Mouse (Mus musculus) heart, embryonic 14.5 days (tissue): Measurements from ENCODE around the gene Oca2. TPM values are rescaled to one million over a fixed set of nuclear protein-coding genes. Genes with fewer than 3 reads are reported as not detected.
A peak's percentile ranks its signal among the peaks of the same experiment; 100 is the strongest.

Source experiments
- ATAC-seq: fragments of 200-750 bp; cut with Nextera tagmentation; 2 replicates; pipeline ENCODE4 v1.8.0; 2017; ENCODE audit warnings: low read depth, moderate TSS enrichment; ENCODE audit not compliant: insufficient number of reproducible peaks, insufficient read depth, low FRiP score
- H3K27ac ChIP-seq, 2 experiments: fragments of 200-500 bp in 1 of 2; fragments of 300-500 bp in 1 of 2; sonication (generic) in 1 of 2; replicated peaks in 1 of 2; 2 replicates each; pipeline ENCODE4 v1.5.1; 2012 to 2014; ENCODE audit warnings: low read depth in 2 of 2, low read length in 2 of 2, control low read depth in 1 of 2, mild to moderate bottlenecking in 1 of 2, mixed read lengths in 1 of 2; ENCODE audit not compliant: control insufficient read depth in 1 of 2, insufficient read depth in 1 of 2
- H3K27me3 ChIP-seq: fragments of 300-500 bp; sonication (generic); 2 replicates; pipeline ENCODE4 v1.6.1; 2014; ENCODE audit warnings: mild to moderate bottlenecking, low read length, control low read depth; ENCODE audit not compliant: control insufficient read depth, insufficient read depth
- H3K36me3 ChIP-seq: fragments of 300-500 bp; sonication (generic); 2 replicates; pipeline ENCODE4 v1.6.1; 2014; ENCODE audit warnings: mild to moderate bottlenecking, control low read depth, low read length, mixed read lengths; ENCODE audit not compliant: control insufficient read depth, insufficient read depth
- H3K4me1 ChIP-seq, 2 experiments: fragments of 200-500 bp in 1 of 2; fragments of 300-500 bp in 1 of 2; sonication (generic) in 1 of 2; 2 replicates each; pipeline ENCODE4 v1.6.1; 2012 to 2014; ENCODE audit warnings: low read length in 2 of 2, control low read depth in 1 of 2, mixed read lengths in 1 of 2; ENCODE audit not compliant: control insufficient read depth in 2 of 2, insufficient read depth in 2 of 2
- H3K4me2 ChIP-seq: fragments of 300-500 bp; sonication (generic); 2 replicates; pipeline ENCODE4 v1.6.1; 2014; ENCODE audit warnings: mild to moderate bottlenecking, low read length
- H3K4me3 ChIP-seq, 2 experiments: fragments of 200-500 bp in 1 of 2; fragments of 300-500 bp in 1 of 2; sonication (generic) in 1 of 2; 2 replicates each; pipeline ENCODE4 v1.5.1; 2012 to 2014; ENCODE audit warnings: low read length in 2 of 2, mild to moderate bottlenecking in 2 of 2, control low read depth in 1 of 2, low read depth in 1 of 2, moderate library complexity in 1 of 2; ENCODE audit not compliant: control insufficient read depth in 1 of 2, insufficient read depth in 1 of 2
- H3K9ac ChIP-seq: fragments of 300-500 bp; sonication (generic); 2 replicates; pipeline ENCODE4 v1.6.1; 2014; ENCODE audit warnings: mild to moderate bottlenecking, low read length
- H3K9me3 ChIP-seq: fragments of 300-500 bp; sonication (generic); 2 replicates; pipeline ENCODE4 v1.6.1; 2016; ENCODE audit warnings: low read length, control low read depth; ENCODE audit not compliant: control insufficient read depth
- WGBS: fragments of 180-500 bp; shearing (Covaris S2); extraction: QIAGEN DNeasy Blood & Tissue Kit; methylation state at CpG from one replicate; pipeline ENCODE4 v1.1.7; 2014; 5-methylcytosine and 5-hydroxymethylcytosine counted together
- polyA plus RNA-seq: library from polyadenylated mRNA; unstranded; fragments of >200 nt; fragmentation: Nextera tagmentation; extraction: Ambion mirVana; gene quantifications from 2 replicates; pipeline ENCODE4 v1.2.1, GENCODE M21; 2014

Oca2 gene
- polyA plus RNA-seq, 1 experiment from 2014 or later = not detected

DNA sequence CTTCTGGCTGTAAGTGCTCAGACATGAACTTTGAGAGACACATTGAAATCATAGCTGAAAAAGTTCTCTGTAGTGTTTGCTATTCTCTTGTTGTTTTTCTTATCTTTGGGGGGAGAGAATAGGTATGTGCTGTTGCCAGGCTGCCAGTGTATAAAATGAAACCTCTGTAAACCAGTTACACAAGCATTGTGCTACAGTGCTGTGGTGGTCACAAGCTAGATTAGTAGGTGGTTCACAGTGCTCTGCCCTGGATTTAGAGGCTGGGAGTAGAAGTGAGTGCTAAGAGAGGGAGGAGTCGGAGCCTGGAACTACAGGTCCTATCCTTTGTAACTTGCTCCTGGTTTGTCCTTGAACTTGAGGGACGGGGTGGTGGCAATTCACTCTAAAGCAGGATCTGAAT is 148.7 kb downstream of the Oca2 start:
- Histone ChIP-seq H3K36me3 (no peaks in the 10 kb centered on the region), H3K4me1 (no peaks in the 10 kb centered on the region), H3K27me3 (no peaks in the 10 kb centered on the region), H3K9ac (no peak overlapping the region), H3K27ac (no peak overlapping the region), H3K9me3 (no peaks in the 10 kb centered on the region), H3K4me3 (no peak overlapping the region), H3K4me2 (no peak overlapping the region)
- ATAC-seq = no peak
- WGBS = 71% methylated on average over 2 of the region's 2 CpGs

DNA sequence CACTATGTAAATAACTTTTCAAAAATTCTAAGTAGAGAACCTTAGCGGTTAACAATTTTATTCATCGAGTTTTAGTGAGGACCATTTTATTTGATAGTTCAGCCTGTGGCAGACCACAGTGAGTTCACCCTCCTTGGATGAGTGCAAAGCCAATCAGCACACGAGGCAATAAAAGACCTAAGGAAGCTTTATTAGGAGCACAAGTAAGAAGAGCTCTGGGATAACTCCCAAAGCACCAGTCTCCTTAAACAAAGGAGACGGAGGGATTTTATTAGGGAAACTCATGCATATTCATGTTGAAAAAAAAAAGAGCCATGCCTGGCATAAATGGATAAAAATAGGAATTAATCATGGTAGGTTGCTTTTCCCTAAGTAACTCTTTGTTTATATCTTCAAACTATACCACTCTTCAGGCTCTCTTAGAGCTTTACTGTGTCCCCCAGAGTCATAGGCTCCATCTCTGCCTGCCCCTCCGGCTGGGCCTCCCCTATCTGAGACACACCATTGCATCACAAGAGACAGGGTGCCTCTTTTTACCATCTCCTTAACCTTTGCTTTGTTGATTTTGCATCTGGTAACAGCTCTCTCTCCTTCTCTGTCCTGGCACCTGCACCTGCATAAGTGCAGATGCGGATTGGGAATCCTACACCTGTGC is 178.7 kb downstream of the Oca2 start:
- Histone ChIP-seq H3K27me3 (no peaks in the 10 kb centered on the region), H3K4me2 (no peak overlapping the region), H3K4me1 (no peaks in the 10 kb centered on the region), H3K9ac (no peak overlapping the region), H3K4me3 (no peak overlapping the region), H3K27ac (no peak overlapping the region), H3K9me3 (no peaks in the 10 kb centered on the region), H3K36me3 (no peaks in the 10 kb centered on the region)
- WGBS = 62% methylated on average over 6 of the region's 6 CpGs
- ATAC-seq = no peak

DNA sequence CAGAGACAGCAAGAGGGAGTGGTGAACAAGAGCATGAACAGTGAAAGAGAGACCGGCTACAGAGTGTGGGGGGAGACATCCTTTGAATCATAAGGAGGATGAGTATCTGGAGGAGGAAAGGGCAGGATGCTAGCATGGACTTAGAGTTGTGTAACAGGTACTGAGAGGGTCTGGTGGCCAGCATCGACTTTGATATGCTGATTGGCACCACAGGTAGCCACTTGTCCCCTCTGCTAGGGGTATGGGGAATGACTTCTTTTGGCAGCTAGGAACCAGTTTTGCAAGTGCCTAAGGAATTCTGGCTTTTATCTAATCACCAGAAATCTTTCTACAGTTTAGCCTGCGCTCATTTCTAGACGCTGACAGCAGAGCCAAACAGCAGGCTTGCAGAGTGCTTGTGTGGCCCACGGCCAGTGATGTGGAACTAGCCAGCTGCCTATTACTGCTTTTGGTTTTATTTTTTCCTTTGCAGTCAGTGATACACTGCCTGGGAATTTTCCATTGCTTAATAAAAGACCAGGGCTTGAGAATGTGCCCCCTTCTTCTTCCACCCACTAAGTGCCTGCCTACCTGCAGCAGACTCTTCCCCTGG is 179.8 kb downstream of the Oca2 start:
- Histone ChIP-seq H3K27ac (no peak overlapping the region), H3K4me1 (no peaks in the 10 kb centered on the region), H3K9ac (no peak overlapping the region), H3K4me3 (no peak overlapping the region), H3K9me3 (no peaks in the 10 kb centered on the region), H3K27me3 (no peaks in the 10 kb centered on the region), H3K4me2 (no peak overlapping the region), H3K36me3 (no peaks in the 10 kb centered on the region)
- ATAC-seq = no peak
- WGBS = 23% methylated on average over 5 of the region's 5 CpGs

GRCm38 (mm10) chr7:56421946-56422345 is 182.4 kb downstream of the Oca2 start:
- no peak for ATAC-seq
- Histone ChIP-seq H3K4me1 (no peaks in the 10 kb centered on the region), H3K9ac (no peak overlapping the region), H3K4me3 (no peak overlapping the region), H3K27ac (no peak overlapping the region), H3K27me3 (no peaks in the 10 kb centered on the region), H3K4me2 (no peak overlapping the region), H3K9me3 (no peaks in the 10 kb centered on the region), H3K36me3 (no peaks in the 10 kb centered on the region)
- WGBS = 51% methylated on average over 2 of the region's 2 CpGs

GRCm38 (mm10) chr7:56423548-56423947 is 184.0 kb downstream of the Oca2 start:
- Histone ChIP-seq H3K9me3 (no peaks in the 10 kb centered on the region), H3K4me1 (no peaks in the 10 kb centered on the region), H3K4me3 (no peak overlapping the region), H3K9ac (no peak overlapping the region), H3K4me2 (no peak overlapping the region), H3K36me3 (no peaks in the 10 kb centered on the region), H3K27me3 (no peaks in the 10 kb centered on the region), H3K27ac (no peak overlapping the region)
- ATAC-seq = no peak
- 75% methylated on average over 2 of the region's 2 CpGs for WGBS

DNA sequence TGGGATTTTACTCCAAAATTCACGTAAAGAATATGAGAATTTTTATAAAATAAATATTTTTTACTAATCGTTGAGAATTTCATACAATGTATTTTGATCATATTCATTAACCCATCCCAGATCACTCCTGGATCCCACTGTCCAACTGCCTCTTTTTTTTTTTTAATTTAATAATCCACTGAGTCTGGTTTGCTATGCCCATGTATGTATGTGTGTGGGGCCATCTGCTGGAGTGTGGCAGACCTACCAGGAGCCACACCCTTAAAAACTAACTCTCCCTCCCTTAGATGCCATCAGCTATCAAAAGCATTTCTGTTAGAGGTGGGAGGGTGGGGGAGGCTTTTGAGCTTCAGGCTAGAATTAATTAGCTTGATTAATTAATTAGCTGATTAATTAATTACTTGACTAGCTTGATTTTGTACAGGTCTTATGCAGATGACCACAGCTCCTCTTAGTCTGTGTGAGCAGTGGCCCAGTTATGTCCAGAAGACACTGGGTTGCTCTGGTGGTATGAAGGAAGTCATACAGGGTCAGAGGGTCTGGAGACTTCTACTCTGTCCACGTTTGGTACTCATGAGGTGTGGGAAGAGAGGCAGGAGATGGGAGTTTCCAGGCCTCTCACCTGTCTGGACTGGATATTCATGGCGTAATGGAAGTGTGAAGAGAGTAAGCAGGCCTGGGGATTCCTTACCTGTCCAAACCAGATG is 221.4 kb downstream of the Oca2 start:
- H3K4me3 ChIP-seq = no peak overlapping the region
- H3K36me3 ChIP-seq = no peaks in the 10 kb centered on the region
- no peak overlapping the region for H3K4me2 ChIP-seq
- no peaks in the 10 kb centered on the region for H3K27me3 ChIP-seq
- H3K27ac ChIP-seq = no peak overlapping the region
- H3K9ac ChIP-seq = no peak overlapping the region
- no peaks in the 10 kb centered on the region for H3K4me1 ChIP-seq
- H3K9me3 ChIP-seq = peaks cover 3% of the 10 kb centered on the region; the same call in 1 of the 2 replicates
- 68% methylated on average over 4 of the region's 4 CpGs for WGBS
- ATAC-seq = no peak

- Histone ChIP-seq H3K27me3 (no peaks in the 10 kb centered on the region), H3K4me3 (no peak overlapping the region), H3K4me2 (no peak overlapping the region), H3K9me3 (no peaks in the 10 kb centered on the region), H3K36me3 (no peaks in the 10 kb centered on the region), H3K4me1 (peaks cover 3% of the 10 kb centered on the region in 2 experiments; a peak in 1 of 4 replicates), H3K27ac (0 out of 4 replicates have a peak overlapping the region, but pooled peaks of 1 of the 2 experiments have one; percentile 19), H3K9ac (no peak overlapping the region)
- ATAC-seq = no peak
- 14% methylated on average over 2 of the region's 2 CpGs for WGBS
Measured at GRCm38 (mm10) chr7:56498242-56498641, 258.7 kb downstream of the Oca2 start.
